Mouse (Mus musculus) hindbrain, embryonic 11.5 days (tissue): ENCODE measurements around the gene Jmjd7. TPM values are rescaled to one million over a fixed set of nuclear protein-coding genes. Genes with fewer than 3 reads are reported as not detected.

Experiments used
- ATAC-seq: fragments of 200-750 bp; cut with Nextera tagmentation; 2 replicates; pipeline ENCODE4 v1.8.0; 2017; ENCODE audit warnings: mild to moderate bottlenecking, moderate TSS enrichment, moderate library complexity; ENCODE audit not compliant: low FRiP score
- DNase-seq: peaks from one replicate; pipeline ENCODE4 v3.0.0-alpha.2; 2015; ENCODE audit warnings: low spot score
- H3K27ac ChIP-seq: fragments of 300-500 bp; sonication (generic); 2 replicates; pipeline ENCODE4 v1.5.1; 2014; ENCODE audit warnings: mild to moderate bottlenecking, low read depth, low read length
- H3K27me3 ChIP-seq: fragments of 300-500 bp; sonication (generic); 2 replicates; pipeline ENCODE4 v1.6.1; 2014; ENCODE audit warnings: mild to moderate bottlenecking, low read length, moderate library complexity, mixed read lengths; ENCODE audit not compliant: control insufficient read depth, insufficient read depth
- H3K36me3 ChIP-seq: fragments of 300-500 bp; sonication (generic); 2 replicates; pipeline ENCODE4 v1.6.1; 2014; ENCODE audit warnings: mild to moderate bottlenecking, low read length, moderate library complexity, mixed read lengths; ENCODE audit not compliant: control insufficient read depth, insufficient read depth
- H3K4me1 ChIP-seq: fragments of 300-500 bp; sonication (generic); replicated peaks from 2 replicates; pipeline ENCODE4 v1.6.1; 2014; ENCODE audit warnings: low read length, mixed read lengths; ENCODE audit not compliant: control insufficient read depth, insufficient read depth
- H3K4me2 ChIP-seq: fragments of 300-500 bp; sonication (generic); replicated peaks from 2 replicates; pipeline ENCODE4 v1.6.1; 2014; ENCODE audit warnings: mild to moderate bottlenecking, low read depth, low read length
- H3K4me3 ChIP-seq: fragments of 300-500 bp; sonication (generic); 2 replicates; pipeline ENCODE4 v1.5.1; 2014; ENCODE audit warnings: low read depth, low read length
- H3K9ac ChIP-seq: fragments of 300-500 bp; sonication (generic); 2 replicates; pipeline ENCODE4 v1.6.1; 2014; ENCODE audit warnings: low read depth, low read length
- H3K9me3 ChIP-seq: fragments of 300-500 bp; sonication (generic); 2 replicates; pipeline ENCODE4 v1.6.1; 2016; ENCODE audit warnings: low read length; ENCODE audit not compliant: control insufficient read depth
- WGBS: fragments of 180-500 bp; shearing (Covaris S2); extraction: QIAGEN DNeasy Blood & Tissue Kit; methylation state at CpG from one replicate; pipeline ENCODE4 v1.1.7; 2014; 5-methylcytosine and 5-hydroxymethylcytosine counted together
- polyA plus RNA-seq: library from polyadenylated mRNA; unstranded; fragments of >200 nt; fragmentation: Nextera tagmentation; extraction: Ambion mirVana; gene quantifications from 2 replicates; pipeline ENCODE4 v1.2.1, GENCODE M21; 2014

Gene Jmjd7
- polyA plus RNA-seq, 1 experiment from 2014 or later, result 25.4 TPM

GRCm38 (mm10) chr2:120060190-120060589 lies 32.9 kb downstream of the Jmjd7 start:
- Histone ChIP-seq H3K4me3 (no peak overlapping the region), H3K9me3 (no peaks in the 10 kb centered on the region), H3K4me1 (no peaks in the 10 kb centered on the region), H3K9ac (no peak overlapping the region), H3K27me3 (no peaks in the 10 kb centered on the region), H3K36me3 (no peaks in the 10 kb centered on the region), H3K4me2 (no peak overlapping the region), H3K27ac (no peak overlapping the region)
- ATAC-seq, result no peak
- no peak for DNase-seq
- WGBS, result 68% methylated on average over 6 of the region's 6 CpGs

- no peak overlapping the region for H3K4me2 ChIP-seq
- DNase-seq, result no peak
- WGBS, result 70% methylated on average over 9 of the region's 9 CpGs
Observed at GRCm38 (mm10) chr2:120060651-120061050, 33.4 kb downstream of the Jmjd7 start.

GRCm38 (mm10) chr2:120062248-120062647 lies 35.0 kb downstream of the Jmjd7 start:
- H3K27me3 ChIP-seq, result no peaks in the 10 kb centered on the region
- ATAC-seq (no peak), DNase-seq (no peak)
- no peak overlapping the region for H3K4me2 ChIP-seq
- H3K4me3 ChIP-seq, result no peak overlapping the region
- no peaks in the 10 kb centered on the region for H3K4me1 ChIP-seq
- 86% methylated on average over 8 of the region's 8 CpGs for WGBS
- no peaks in the 10 kb centered on the region for H3K36me3 ChIP-seq
- H3K9ac ChIP-seq, result no peak overlapping the region
- H3K9me3 ChIP-seq, result no peaks in the 10 kb centered on the region
- H3K27ac ChIP-seq, result no peak overlapping the region

More at GRCm38 (mm10) chr2:120060651-120061050, 33.4 kb downstream of the Jmjd7 start:
- H3K27me3 ChIP-seq, result no peaks in the 10 kb centered on the region
- no peak overlapping the region for H3K27ac ChIP-seq
- no peak for ATAC-seq
- no peaks in the 10 kb centered on the region for H3K4me1 ChIP-seq
- H3K9ac ChIP-seq, result no peak overlapping the region
- no peaks in the 10 kb centered on the region for H3K36me3 ChIP-seq
- no peaks in the 10 kb centered on the region for H3K9me3 ChIP-seq
- H3K4me3 ChIP-seq, result no peak overlapping the region

- H3K36me3 ChIP-seq, result no peaks in the 10 kb centered on the region
- no peak overlapping the region for H3K4me3 ChIP-seq
- no peaks in the 10 kb centered on the region for H3K27me3 ChIP-seq
- ATAC-seq (no peak), DNase-seq (no peak)
- WGBS, result 82% methylated on average over 6 of the region's 6 CpGs
- no peaks in the 10 kb centered on the region for H3K4me1 ChIP-seq
- H3K9me3 ChIP-seq, result no peaks in the 10 kb centered on the region
- H3K9ac ChIP-seq, result no peak overlapping the region
- H3K4me2 ChIP-seq, result no peak overlapping the region
- no peak overlapping the region for H3K27ac ChIP-seq
Observed at GRCm38 (mm10) chr2:120064639-120065038, 37.4 kb downstream of the Jmjd7 start.

- Histone ChIP-seq H3K4me3 (no peak overlapping the region), H3K27ac (no peak overlapping the region), H3K36me3 (no peaks in the 10 kb centered on the region), H3K27me3 (no peaks in the 10 kb centered on the region), H3K9ac (no peak overlapping the region), H3K4me1 (no peaks in the 10 kb centered on the region), H3K4me2 (no peak overlapping the region), H3K9me3 (no peaks in the 10 kb centered on the region)
- 87% methylated on average over 10 of the region's 10 CpGs for WGBS
- DNase-seq (no peak), ATAC-seq (no peak)
Observed at GRCm38 (mm10) chr2:120065243-120065642, 38.0 kb downstream of the Jmjd7 start.

- Histone ChIP-seq H3K27ac (no peak overlapping the region), H3K4me3 (no peak overlapping the region), H3K4me1 (no peaks in the 10 kb centered on the region), H3K4me2 (no peak overlapping the region), H3K9ac (no peak overlapping the region), H3K36me3 (no peaks in the 10 kb centered on the region), H3K27me3 (no peaks in the 10 kb centered on the region), H3K9me3 (no peaks in the 10 kb centered on the region)
- DNase-seq, result no peak
- 86% methylated on average over 3 of the region's 3 CpGs for WGBS
- ATAC-seq, result no peak
Observed at GRCm38 (mm10) chr2:120066224-120066623, 38.9 kb downstream of the Jmjd7 start.

- H3K9me3 ChIP-seq, result no peaks in the 10 kb centered on the region
- no peak overlapping the region for H3K4me2 ChIP-seq
- H3K9ac ChIP-seq, result peak overlapping the region; percentile 42; the same call in 1 of the 2 replicates
- H3K4me3 ChIP-seq, result no peak overlapping the region
- H3K27ac ChIP-seq, result no peak overlapping the region
- H3K36me3 ChIP-seq, result no peaks in the 10 kb centered on the region
- 36% methylated on average over 16 of the region's 16 CpGs for WGBS
- no peaks in the 10 kb centered on the region for H3K27me3 ChIP-seq
- peak; percentile 68 for DNase-seq
- no peaks in the 10 kb centered on the region for H3K4me1 ChIP-seq
- ATAC-seq, result peak; percentile 59
Observed at GRCm38 (mm10) chr2:120068555-120069465, 41.5 kb downstream of the Jmjd7 start.

- 72% methylated on average over 8 of the region's 8 CpGs for WGBS
- Histone ChIP-seq H3K4me3 (no peak overlapping the region), H3K4me1 (no peaks in the 10 kb centered on the region), H3K9ac (0 out of 2 replicates have a peak overlapping the region, but pooled peaks have one; percentile 15), H3K9me3 (no peaks in the 10 kb centered on the region), H3K36me3 (no peaks in the 10 kb centered on the region), H3K27ac (no peak overlapping the region), H3K4me2 (no peak overlapping the region), H3K27me3 (no peaks in the 10 kb centered on the region)
- ATAC-seq (0 out of 2 replicates have a peak, but pooled peaks have one; percentile 7), DNase-seq (no peak)
Observed at GRCm38 (mm10) chr2:120069466-120069990, 42.2 kb downstream of the Jmjd7 start.

- ATAC-seq (no peak), DNase-seq (no peak)
- Histone ChIP-seq H3K4me1 (no peaks in the 10 kb centered on the region; the same call in 1 of the 2 replicates), H3K9ac (no peak overlapping the region), H3K9me3 (no peaks in the 10 kb centered on the region), H3K4me3 (no peak overlapping the region), H3K36me3 (no peaks in the 10 kb centered on the region), H3K27ac (no peak overlapping the region), H3K4me2 (no peak overlapping the region), H3K27me3 (peaks cover 18% of the 10 kb centered on the region)
- 92% methylated on average over 4 of the region's 4 CpGs for WGBS
Observed at GRCm38 (mm10) chr2:120074096-120074495, 46.8 kb downstream of the Jmjd7 start.
